8 mouse cellular contexts compared by ENCODE assay signal in genomic region chr2:129129412-129129929, GRCm38 (mm10). TPM values are rescaled to one million over a fixed set of nuclear protein-coding genes. Genes with fewer than 3 reads are reported as not detected.
A peak's percentile ranks its signal among the peaks of the same experiment; 100 is the strongest.
DNase-seq lines count a peak whose midpoint lies in the region; ATAC-seq and TF ChIP-seq lines count a peak whose summit lies in the region.

Gene Chchd5, plus strand, starts transcription at chr2:129129700.

- TF ChIP-seq EP300 in MEL (IDR thresholded peaks at IDR 0.05; ENCODE audit: low read depth in 1 of 2, low read length in 2 of 2) = no peak; a peak in 1 of 4 replicates

- peaks cover 2 to 10% of the 10 kb centered on the region in 2 experiments; a peak in 3 of 4 replicates for H3K36me3 ChIP-seq in MEL (ENCODE audit: control insufficient read depth in 1 of 2, insufficient read depth in 2 of 2, low read length in 2 of 2)
- H3K36me3 ChIP-seq in forebrain, postnatal 0 days (ENCODE audit: insufficient read depth) = peaks cover 41% of the 10 kb centered on the region
- peaks cover 55% of the 10 kb centered on the region for H3K36me3 ChIP-seq in lung, embryonic 15.5 days

- H3K9me3 ChIP-seq in MEL (replicated peaks; ENCODE audit: insufficient read depth, low read length) = no peaks in the 10 kb centered on the region
- H3K9me3 ChIP-seq in forebrain, postnatal 0 days (ENCODE audit: low read length) = no peaks in the 10 kb centered on the region
- H3K9me3 ChIP-seq in lung, embryonic 15.5 days = no peaks in the 10 kb centered on the region

- no peak for TF ChIP-seq CTCF in MEL (IDR thresholded peaks at IDR 0.05 in 2 of 3, conservative IDR thresholded peaks at IDR 0.05 in 1 of 3; ENCODE audit: control insufficient read depth in 1 of 3, insufficient read depth in 1 of 3, low read depth in 2 of 3, low read length in 3 of 3, poor library complexity in 1 of 3, severe bottlenecking in 1 of 3)
- no peak for TF ChIP-seq CTCF in cerebellum, adult 2 months (IDR thresholded peaks at IDR 0.05; ENCODE audit: borderline replicate concordance, insufficient read depth, low read depth, low read length)
- no peak for TF ChIP-seq CTCF in forebrain, postnatal 0 days (IDR thresholded peaks at IDR 0.05; ENCODE audit: low read depth)

- H3K79me2 ChIP-seq in MEL (ENCODE audit: control insufficient read depth, insufficient read depth, low read length, poor library complexity) = peaks cover 6% of the 10 kb centered on the region

- H3K4me3 ChIP-seq in MEL (ENCODE audit: control insufficient read depth in 1 of 2, insufficient read depth in 1 of 2, low read depth in 2 of 2, low read length in 2 of 2) = peak within 1 kb of the TSS; percentile 88 to 90
- peak within 1 kb of the TSS; percentile 65 for H3K4me3 ChIP-seq in cerebellum, adult 2 months (replicated peaks; ENCODE audit: insufficient read depth, low read depth, low read length)
- H3K4me3 ChIP-seq in forebrain, postnatal 0 days (ENCODE audit: low read depth, low read length) = peak within 1 kb of the TSS; percentile 61
- peak within 1 kb of the TSS; percentile 65 for H3K4me3 ChIP-seq in lung, embryonic 15.5 days

- peaks cover 2 to 13% of the 10 kb centered on the region in 2 experiments; a peak in 3 of 4 replicates for H3K4me1 ChIP-seq in MEL (ENCODE audit: control insufficient read depth in 1 of 2, insufficient read depth in 2 of 2, low read length in 2 of 2)
- H3K4me1 ChIP-seq in cerebellum, adult 2 months (ENCODE audit: control insufficient read depth, insufficient read depth, low read length) = peaks cover 10% of the 10 kb centered on the region; the same call in 1 of the 2 replicates
- peaks cover 7% of the 10 kb centered on the region; the same call in 1 of the 2 replicates for H3K4me1 ChIP-seq in forebrain, postnatal 0 days (ENCODE audit: insufficient read depth)
- peaks cover 20% of the 10 kb centered on the region for H3K4me1 ChIP-seq in lung, embryonic 15.5 days

- H3K27ac ChIP-seq in MEL (ENCODE audit: control insufficient read depth, low read depth, low read length) = peak within 1 kb of the TSS; percentile 93
- peak within 1 kb of the TSS; percentile 39 for H3K27ac ChIP-seq in cerebellum, adult 2 months (ENCODE audit: insufficient read depth, low read length)
- H3K27ac ChIP-seq in forebrain, postnatal 0 days (ENCODE audit: low read depth, low read length) = peak within 1 kb of the TSS; percentile 88
- H3K27ac ChIP-seq in lung, embryonic 15.5 days = peak within 1 kb of the TSS; percentile 94

- H3K27me3 ChIP-seq in MEL (ENCODE audit: control insufficient read depth in 1 of 2, insufficient read depth in 2 of 2, low read length in 2 of 2) = no peaks in the 10 kb centered on the region
- no peaks in the 10 kb centered on the region for H3K27me3 ChIP-seq in cerebellum, adult 2 months (ENCODE audit: control insufficient read depth, insufficient read depth, low read length)
- no peaks in the 10 kb centered on the region for H3K27me3 ChIP-seq in forebrain, postnatal 0 days (ENCODE audit: insufficient read depth, low read length)
- no peaks in the 10 kb centered on the region for H3K27me3 ChIP-seq in lung, embryonic 15.5 days

- peak within 1 kb of the TSS; percentile 91 for H3K9ac ChIP-seq in MEL (ENCODE audit: control insufficient read depth, low read depth, low read length, poor library complexity, severe bottlenecking)
- H3K9ac ChIP-seq in forebrain, postnatal 0 days = peak within 1 kb of the TSS; percentile 67
- H3K9ac ChIP-seq in lung, embryonic 15.5 days = peak within 1 kb of the TSS; percentile 80

- WGBS in cerebellum, adult 2 months = under 1% methylated on average over 35 of the region's 35 CpGs
- 2% methylated on average over 35 of the region's 35 CpGs for WGBS in forebrain, postnatal 0 days
- under 1% methylated on average over 35 of the region's 35 CpGs for WGBS in lung, embryonic 15.5 days

- H3K4me2 ChIP-seq in forebrain, postnatal 0 days (ENCODE audit: low read depth) = peak within 1 kb of the TSS; percentile 75
- H3K4me2 ChIP-seq in lung, embryonic 15.5 days = peak within 1 kb of the TSS; percentile 82

- peak; percentile 100 for ATAC-seq in forebrain, postnatal 0 days
- ATAC-seq in lung, embryonic 15.5 days (ENCODE audit: borderline replicate concordance, extremely low read depth, low FRiP score, low TSS enrichment) = peak; percentile 99

- peak; percentile 73 to 88; a peak in 3 of 4 replicates for TF ChIP-seq POLR2A in MEL (IDR thresholded peaks at IDR 0.05; ENCODE audit: control insufficient read depth in 1 of 2, insufficient read depth in 1 of 2, low read depth in 1 of 2, low read length in 2 of 2, poor library complexity in 1 of 2)
- peak; percentile 73 for TF ChIP-seq POLR2A in cerebellum, adult 2 months (IDR thresholded peaks at IDR 0.05; ENCODE audit: borderline replicate concordance, insufficient read depth, low read length)

- DNase-seq in MEL (ENCODE audit: low read depth, low spot score) = peak; percentile 98
- peak; percentile 92 to 98 for DNase-seq in cerebellum, adult 2 months
- DNase-seq in forebrain, postnatal 0 days = peak; percentile 96
- peak; percentile 92 for DNase-seq in heart, postnatal 4 days
- peak; percentile 96 to 98 for DNase-seq in layer of hippocampus, adult 8-10 months (ENCODE audit: low spot score in 2 of 2)
- DNase-seq in ovary, adult 18-20 months (ENCODE audit: low spot score) = peak; percentile 96
- DNase-seq in thymus, postnatal 0 days (ENCODE audit: low spot score) = peak; percentile 85

- TF ChIP-seq RAD21 in MEL (IDR thresholded peaks at IDR 0.05; ENCODE audit: low read depth, low read length) = no peak

TF ChIP-seq in MEL, 35 proteins besides CTCF, POLR2A, EP300 and RAD21:
- TF ChIP-seq ZMIZ1 (IDR thresholded peaks at IDR 0.05; ENCODE audit: low read depth, low read length) (peak; percentile 83), TBP (IDR thresholded peaks at IDR 0.05; ENCODE audit: low read depth, low read length) (peak; percentile 84), BHLHE40 (IDR thresholded peaks at IDR 0.05; ENCODE audit: borderline replicate concordance, low read depth, low read length) (no peak), TCF12 (IDR thresholded peaks at IDR 0.05; ENCODE audit: low read depth, low read length) (peak; percentile 52; the same call in 1 of the 2 replicates), SMC3 (IDR thresholded peaks at IDR 0.05; ENCODE audit: low read depth, low read length) (peak; percentile 19; the same call in 1 of the 2 replicates), MYC (IDR thresholded peaks at IDR 0.05; ENCODE audit: low read depth, low read length) (peak; percentile 78), ZC3H11A (IDR thresholded peaks at IDR 0.05; ENCODE audit: low read depth, low read length) (no peak), MAX (IDR thresholded peaks at IDR 0.05; ENCODE audit: low read length) (peak; percentile 73; the same call in 1 of the 2 replicates), ELF1 (IDR thresholded peaks at IDR 0.05; ENCODE audit: low read depth, low read length) (peak; percentile 91), ZKSCAN1 (IDR thresholded peaks at IDR 0.05; ENCODE audit: low read depth, low read length) (no peak), MXI1 (IDR thresholded peaks at IDR 0.05; ENCODE audit: low read depth, low read length) (peak; percentile 85), NELFE (IDR thresholded peaks at IDR 0.05; ENCODE audit: low read depth, low read length) (peak; percentile 84), POLR2AphosphoS2 (IDR thresholded peaks at IDR 0.05; ENCODE audit: low read length) (peak; percentile 95), NRF1 (IDR thresholded peaks at IDR 0.05; ENCODE audit: insufficient read depth, low read depth, low read length, poor library complexity, severe bottlenecking) (no peak), MAZ (IDR thresholded peaks at IDR 0.05; ENCODE audit: low read depth, low read length) (0 out of 2 replicates have a peak, but pooled peaks have one; percentile 26), GATA1 (IDR thresholded peaks at IDR 0.05; ENCODE audit: low read depth, low read length) (0 out of 2 replicates have a peak, but pooled peaks have one; percentile 1), USF2 (IDR thresholded peaks at IDR 0.05; ENCODE audit: borderline replicate concordance in 1 of 2, insufficient read depth in 1 of 2, low read depth in 1 of 2, low read length in 2 of 2) (no peak), KAT2A (conservative IDR thresholded peaks at IDR 0.05; ENCODE audit: low read depth, low read length) (peak; percentile 85), USF1 (IDR thresholded peaks at IDR 0.05; ENCODE audit: low read depth, low read length) (peak; percentile 26; the same call in 1 of the 2 replicates), ETS1 (IDR thresholded peaks at IDR 0.05; ENCODE audit: low read depth, low read length) (no peak), SIN3A (IDR thresholded peaks at IDR 0.05; ENCODE audit: low read length) (peak; percentile 88), HCFC1 (IDR thresholded peaks at IDR 0.05; ENCODE audit: low read depth, low read length) (peak; percentile 97), CHD2 (IDR thresholded peaks at IDR 0.05; ENCODE audit: low read length) (peak; percentile 21), MEF2A (IDR thresholded peaks at IDR 0.05; ENCODE audit: extremely low read depth, insufficient replicate concordance, low read depth, low read length, poor library complexity, severe bottlenecking) (peak; percentile 68; the same call in 1 of the 2 replicates)
TF ChIP-seq in MEL: peak in this region for 18.

RNA-seq across cellular contexts. Expression of gene Chchd5, which starts in this region (rescaled TPM):
- total RNA-seq in MEL (2012; rRNA removed) = 15.9 and 17.1 TPM in 2 replicates
- polyA plus RNA-seq in MEL (2012; ENCODE audit: insufficient read depth in 1 of 2, insufficient read length in 2 of 2, low read depth in 1 of 2, low replicate concordance in 2 of 2, missing spikeins in 1 of 2) = 10 to 100 TPM in 1 of 2 experiments, not detected in 1; 23.7 TPM
- 25.7 and 27.1 TPM in 2 replicates for polyA plus RNA-seq in cerebellum, adult 2 months (2012; rRNA removed)
- 15.2 and 21.4 TPM in 2 replicates for total RNA-seq in forebrain, postnatal 0 days (2014; rRNA removed)
- 17.1 and 17.6 TPM in 2 replicates for polyA plus RNA-seq in forebrain, postnatal 0 days (2015; fragmentation: Nextera tagmentation; extraction: Ambion mirVana)
- 10 to 100 TPM in 1 of 2 experiments, 1 to 10 TPM in 1; 9.6 to 10.6 TPM for total RNA-seq in heart, postnatal 4 days (2021)
- total RNA-seq in layer of hippocampus, adult 8-10 months (2022) = 10 to 100 TPM; 11.8 to 14.3 (median 12.4) TPM
- polyA plus RNA-seq in lung, embryonic 15.5 days (2015; fragmentation: Nextera tagmentation; extraction: Ambion mirVana) = 27.1 and 27.8 TPM in 2 replicates
- 27.8 and 28.7 TPM in 2 replicates for polyA plus RNA-seq in thymus, postnatal 0 days (2015; fragmentation: Nextera tagmentation; extraction: Ambion mirVana)

Comparison
In these comparisons a context has a peak if more than half of its experiments do, and no peak if none do; other contexts are left out.
1. Peak in every context shown above with its lines: DNase-seq, ATAC-seq, H3K4me3 ChIP-seq and H3K27ac ChIP-seq.
2. H3K27ac ChIP-seq: peak in every context shown above with its lines; median percentile 94 in lung, embryonic 15.5 days; 93 in MEL; 88 in forebrain, postnatal 0 days; 39 in cerebellum, adult 2 months.